Mouse (Mus musculus) lung, adult 2 months (tissue): ENCODE data around the gene Ptma. TPM values are rescaled to one million over a fixed set of nuclear protein-coding genes. Genes with fewer than 3 reads are reported as not detected.

Experiments used
- DNase-seq: peaks from one replicate; pipeline ENCODE4 v3.0.0; 2022
- H3K4me1 ChIP-seq: fragments of 200-500 bp; 2 replicates; pipeline ENCODE4 v1.6.1; 2011; ENCODE audit warnings: low read length; ENCODE audit not compliant: control insufficient read depth, insufficient read depth
- H3K4me3 ChIP-seq: fragments of 200-500 bp; replicated peaks from 2 replicates; pipeline ENCODE3; 2011; ENCODE audit warnings: low read depth, mild to moderate bottlenecking, control low read depth, low read length; ENCODE audit errors: extremely low read depth
- CTCF ChIP-seq: fragments of 200-500 bp; IDR thresholded peaks from 2 replicates; pipeline ENCODE4 v1.5.1; 2011; ENCODE audit warnings: mild to moderate bottlenecking, low read length, control low read depth; ENCODE audit not compliant: insufficient read depth
- POLR2A ChIP-seq: fragments of 200-500 bp; IDR thresholded peaks from 2 replicates; pipeline ENCODE4 v1.6.1; 2011; ENCODE audit warnings: low read depth, mild to moderate bottlenecking, control low read depth, low read length, borderline replicate concordance; ENCODE audit errors: extremely low read depth
- WGBS: fragments of 180-500 bp; shearing (Covaris S2); methylation state at CpG from one replicate; pipeline ENCODE4 v1.1.7; 2018; 5-methylcytosine and 5-hydroxymethylcytosine counted together
- polyA plus RNA-seq: library from polyadenylated mRNA; depleted of rRNA; stranded (reverse); fragments of >200 nt; gene quantifications from 2 replicates; pipeline ENCODE4 v1.2.3, GENCODE M21; 2012; rRNA removed

The Ptma gene
- polyA plus RNA-seq, 1 experiment = 751 TPM

- DNase-seq = no peak
- Histone ChIP-seq H3K4me3 (no peak overlapping the region), H3K4me1 (no peaks in the 10 kb centered on the region)
- TF ChIP-seq POLR2A = no peak
- TF ChIP-seq CTCF = no peak
- 84% methylated on average over 2 of the region's 2 CpGs for WGBS
Measured at GRCm38 (mm10) chr1:86562663-86563062, 36.1 kb downstream of the Ptma start.

- TF ChIP-seq POLR2A (no peak), CTCF (no peak)
- 64% methylated on average over 2 of the region's 2 CpGs for WGBS
- H3K4me3 ChIP-seq = no peak overlapping the region
- DNase-seq = no peak
- no peaks in the 10 kb centered on the region for H3K4me1 ChIP-seq
Measured at GRCm38 (mm10) chr1:86568409-86568808, 41.9 kb downstream of the Ptma start.

GRCm38 (mm10) chr1:86569292-86569860 lies 42.9 kb downstream of the Ptma start:
- no peak for TF ChIP-seq POLR2A
- no peak for TF ChIP-seq CTCF

GRCm38 (mm10) chr1:86571381-86571780 lies 44.9 kb downstream of the Ptma start:
- Histone ChIP-seq H3K4me3 (no peak overlapping the region), H3K4me1 (no peaks in the 10 kb centered on the region)
- TF ChIP-seq POLR2A (no peak), CTCF (no peak)
- 77% methylated on average over 2 of the region's 2 CpGs for WGBS
- DNase-seq = no peak

More at GRCm38 (mm10) chr1:86569292-86569860, 42.9 kb downstream of the Ptma start:
- no peak for DNase-seq
- Histone ChIP-seq H3K4me3 (no peak overlapping the region), H3K4me1 (no peaks in the 10 kb centered on the region)
- 94% methylated on average over 2 of the region's 2 CpGs for WGBS

GRCm38 (mm10) chr1:86571941-86572340 lies 45.4 kb downstream of the Ptma start:
- 79% methylated on average over 4 of the region's 4 CpGs for WGBS
- Histone ChIP-seq H3K4me1 (no peaks in the 10 kb centered on the region), H3K4me3 (no peak overlapping the region)
- no peak for DNase-seq
- TF ChIP-seq POLR2A (no peak), CTCF (no peak)

Other genes starting within 250 kb of the Ptma start
- 13.7 and 16.4 TPM in 2 replicates for gene B3gnt7, start 223.9 kb upstream of the Ptma start, polyA plus RNA-seq
- gene Ncl, start 167.3 kb upstream of the Ptma start, polyA plus RNA-seq = 6.1 and 8.1 TPM in 2 replicates
- gene Nmur1, start 100.5 kb upstream of the Ptma start, polyA plus RNA-seq = 2.9 TPM in 2 replicates
- 0.11 and 0.12 TPM in 2 replicates for gene Tex44, start 100.4 kb upstream of the Ptma start, polyA plus RNA-seq
- 15.8 and 20.8 TPM in 2 replicates for gene Pde6d, start 55.9 kb downstream of the Ptma start, polyA plus RNA-seq
- 23.2 and 30.2 TPM in 2 replicates for gene Cops7b, start 56.2 kb downstream of the Ptma start, polyA plus RNA-seq
- 0.11 and 0.19 TPM in 2 replicates for gene Nppc, start 143.8 kb downstream of the Ptma start, polyA plus RNA-seq
- gene Dis3l2, start 177.1 kb downstream of the Ptma start, polyA plus RNA-seq = 11.5 and 13.8 TPM in 2 replicates